11 mouse cellular contexts compared by ENCODE assay signal in genomic region chr12:12781526-12781925, GRCm38 (mm10).
DNase-seq lines count a peak whose midpoint lies in the region; ATAC-seq and TF ChIP-seq lines count a peak whose summit lies in the region.
"Had no signal": no experiment of that assay in that cellular context is flagged by ENCODE, and none has a peak within 500 bp of the region (broad histone marks: within the 10 kb centered on the region; RNA-seq: fewer than 3 reads in every experiment).

No protein-coding gene starts in this region.

- no peak for TF ChIP-seq POLR2A in kidney, adult 2 months (IDR thresholded peaks at IDR 0.05; ENCODE audit: low read depth, low read length)

- H3K36me3 ChIP-seq in kidney, adult 2 months (ENCODE audit: control insufficient read depth, insufficient read depth, low read length) = no peaks in the 10 kb centered on the region
- H3K36me3 ChIP-seq in midbrain, postnatal 0 days (ENCODE audit: insufficient read depth, low read length) = no peaks in the 10 kb centered on the region
- H3K36me3 ChIP-seq in midbrain, embryonic 16.5 days (ENCODE audit: control insufficient read depth, insufficient read depth, low read length) = no peaks in the 10 kb centered on the region
- H3K36me3 ChIP-seq in ES-E14 (ENCODE audit: control insufficient read depth, insufficient read depth, low read length, poor library complexity, severe bottlenecking) = peaks cover 2% of the 10 kb centered on the region; the same call in 1 of the 2 replicates
- H3K36me3 ChIP-seq in forebrain, embryonic 13.5 days (ENCODE audit: poor library complexity, severe bottlenecking) = no peaks in the 10 kb centered on the region
- H3K36me3 ChIP-seq: liver, embryonic 13.5 days had no signal

- no peaks in the 10 kb centered on the region for H3K27me3 ChIP-seq in kidney, adult 2 months (replicated peaks; ENCODE audit: control insufficient read depth, insufficient read depth, low read length)
- no peaks in the 10 kb centered on the region for H3K27me3 ChIP-seq in midbrain, postnatal 0 days (ENCODE audit: insufficient read depth, low read length)
- H3K27me3 ChIP-seq in midbrain, embryonic 16.5 days (ENCODE audit: control insufficient read depth, insufficient read depth, low read depth, low read length) = no peaks in the 10 kb centered on the region
- no peaks in the 10 kb centered on the region for H3K27me3 ChIP-seq in forebrain, embryonic 13.5 days

- TF ChIP-seq CTCF in kidney, adult 2 months (conservative IDR thresholded peaks at IDR 0.05; ENCODE audit: insufficient read depth, insufficient read length, low read depth, low read length) = peak; percentile 44; the same call in 1 of the 2 replicates
- peak; percentile 43 for TF ChIP-seq CTCF in midbrain, postnatal 0 days (IDR thresholded peaks at IDR 0.05)

- H3K9me3 ChIP-seq in midbrain, postnatal 0 days (ENCODE audit: low read length) = no peaks in the 10 kb centered on the region
- no peaks in the 10 kb centered on the region for H3K9me3 ChIP-seq in midbrain, embryonic 16.5 days (replicated peaks; ENCODE audit: control insufficient read depth, low read length, poor library complexity, severe bottlenecking)
- no peaks in the 10 kb centered on the region for H3K9me3 ChIP-seq in ES-E14 (ENCODE audit: control insufficient read depth, insufficient read depth, low read depth, low read length)
- peaks cover 7% of the 10 kb centered on the region for H3K9me3 ChIP-seq in forebrain, embryonic 13.5 days (replicated peaks)
- H3K9me3 ChIP-seq: liver, embryonic 13.5 days had no signal

- H3K4me3 ChIP-seq in kidney, adult 2 months (ENCODE audit: insufficient read depth, low read depth, low read length) = no peak overlapping the region
- H3K4me3 ChIP-seq in midbrain, postnatal 0 days (ENCODE audit: low read depth, low read length) = no peak overlapping the region
- H3K4me3 ChIP-seq in midbrain, embryonic 16.5 days (ENCODE audit: low read depth, low read length) = no peak overlapping the region
- H3K4me3 ChIP-seq in ES-E14 (ENCODE audit: insufficient read depth in 1 of 2, low read depth in 1 of 2, low read length in 2 of 2, poor library complexity in 1 of 2, severe bottlenecking in 1 of 2) = no peak overlapping the region
- no peak overlapping the region for H3K4me3 ChIP-seq in forebrain, embryonic 13.5 days
- H3K4me3 ChIP-seq: erythroblast, embryonic 14.5 days; liver, embryonic 13.5 days had no signal

- DNase-seq in kidney, adult 2 months = peak; percentile 12
- no peak for DNase-seq in kidney, postnatal 14 days
- DNase-seq in midbrain, postnatal 0 days (ENCODE audit: low spot score) = no peak
- DNase-seq in ES-E14 (ENCODE audit: low read depth, low spot score) (no peak), MN1 (ENCODE audit: low spot score) (no peak)
- DNase-seq in induced T-regulatory cell, adult 2 months (ENCODE audit: low read depth) = peak; percentile 1
- DNase-seq: cerebellum, adult 2 months; liver, embryonic 13.5 days had no signal

- H3K9ac ChIP-seq in midbrain, postnatal 0 days (replicated peaks; ENCODE audit: low read length, poor library complexity, severe bottlenecking) = no peak overlapping the region
- no peak overlapping the region for H3K9ac ChIP-seq in midbrain, embryonic 16.5 days (ENCODE audit: low read depth, low read length)
- no peak overlapping the region for H3K9ac ChIP-seq in ES-E14 (ENCODE audit: insufficient read depth, low read depth, low read length, poor library complexity, severe bottlenecking)
- no peak overlapping the region for H3K9ac ChIP-seq in forebrain, embryonic 13.5 days
- H3K9ac ChIP-seq: liver, embryonic 13.5 days had no signal

- no peak for ATAC-seq in midbrain, postnatal 0 days (ENCODE audit: low FRiP score)
- ATAC-seq in midbrain, embryonic 16.5 days = no peak
- ATAC-seq in forebrain, embryonic 13.5 days = no peak

- no peak overlapping the region for H3K27ac ChIP-seq in kidney, adult 2 months (ENCODE audit: insufficient read depth, low read depth, low read length)
- H3K27ac ChIP-seq in midbrain, postnatal 0 days (ENCODE audit: low read depth, low read length) = no peak overlapping the region
- no peak overlapping the region for H3K27ac ChIP-seq in midbrain, embryonic 16.5 days (ENCODE audit: low read length)
- H3K27ac ChIP-seq in ES-E14 (ENCODE audit: insufficient read depth, low read depth, low read length, poor library complexity, severe bottlenecking) = no peak overlapping the region
- no peak overlapping the region for H3K27ac ChIP-seq in forebrain, embryonic 13.5 days
- H3K27ac ChIP-seq: liver, embryonic 13.5 days had no signal

- H3K4me1 ChIP-seq in kidney, adult 2 months (ENCODE audit: control insufficient read depth, insufficient read depth, low read length) = no peaks in the 10 kb centered on the region
- H3K4me1 ChIP-seq in midbrain, postnatal 0 days (ENCODE audit: insufficient read depth, low read length) = peaks cover 11% of the 10 kb centered on the region
- peaks cover 13% of the 10 kb centered on the region for H3K4me1 ChIP-seq in midbrain, embryonic 16.5 days (ENCODE audit: control insufficient read depth, insufficient read depth, low read length)
- H3K4me1 ChIP-seq in ES-E14 (ENCODE audit: control insufficient read depth in 2 of 2, insufficient read depth in 2 of 2, low read length in 2 of 2, poor library complexity in 1 of 2) = peaks cover 9 to 12% of the 10 kb centered on the region in 2 experiments
- H3K4me1 ChIP-seq in forebrain, embryonic 13.5 days = peaks cover 36% of the 10 kb centered on the region
- H3K4me1 ChIP-seq: liver, embryonic 13.5 days had no signal

- H3K4me2 ChIP-seq in midbrain, postnatal 0 days (ENCODE audit: low read depth, low read length, poor library complexity, severe bottlenecking) = no peak overlapping the region
- H3K4me2 ChIP-seq in midbrain, embryonic 16.5 days (ENCODE audit: low read length) = no peak overlapping the region
- no peak overlapping the region for H3K4me2 ChIP-seq in forebrain, embryonic 13.5 days
- H3K4me2 ChIP-seq: liver, embryonic 13.5 days had no signal

- 96% methylated on average over 5 of the region's 5 CpGs for WGBS in kidney, adult 2 months
- over 99% methylated on average over 5 of the region's 5 CpGs for WGBS in midbrain, postnatal 0 days
- 98% methylated on average over 5 of the region's 5 CpGs for WGBS in midbrain, embryonic 16.5 days
- 97% methylated on average over 5 of the region's 5 CpGs for WGBS in forebrain, embryonic 13.5 days

- in situ Hi-C loops in ES-E14 (cut with MboI; ENCODE audit: low sequenced_read_pairs in 2 of 2, unreplicated experiment in 2 of 2) = loop anchor here (5.0 to 10.0 kb wide), 2 partner anchors 153 to 161 kb away; partner anchors contain the start of gene Mycn (in 1 of the 2)

TF ChIP-seq in ES-E14, 5 proteins besides CTCF, POLR2A, EP300 and RAD21:
- TF ChIP-seq HCFC1 (IDR thresholded peaks at IDR 0.05; ENCODE audit: borderline replicate concordance, insufficient read depth, low read length) (no peak), ZC3H11A (IDR thresholded peaks at IDR 0.05; ENCODE audit: borderline replicate concordance, low read depth, low read length) (peak; percentile 83), MAFK (IDR thresholded peaks at IDR 0.05; ENCODE audit: insufficient read depth, low read depth, low read length) (no peak), ZNF384 (IDR thresholded peaks at IDR 0.05; ENCODE audit: low read depth, low read length) (no peak)

Comparison
In these comparisons a context has a peak if more than half of its experiments do, and no peak if none do; other contexts are left out.
1. DNase-seq: peak in kidney, adult 2 months (single experiment) and induced T-regulatory cell, adult 2 months (single experiment); none in kidney, postnatal 14 days (single experiment), midbrain, postnatal 0 days (single experiment), ES-E14 (single experiment) and MN1 (single experiment).